Mouse (Mus musculus) hindbrain, postnatal 0 days (tissue): ENCODE results near the gene Cmklr1. TPM values are rescaled to one million over a fixed set of nuclear protein-coding genes. Genes with fewer than 3 reads are reported as not detected.

Experiments used
- ATAC-seq: fragments of 200-750 bp; cut with Nextera tagmentation; 2 replicates; pipeline ENCODE4 v1.8.0; 2017; ENCODE audit warnings: mild to moderate bottlenecking, moderate TSS enrichment, moderate library complexity
- DNase-seq: peaks from one replicate; pipeline ENCODE4 v3.0.0-alpha.2; 2015; ENCODE audit warnings: low spot score
- H3K27ac ChIP-seq: fragments of 300-500 bp; sonication (generic); 2 replicates; pipeline ENCODE4 v1.5.1; 2014; ENCODE audit warnings: mild to moderate bottlenecking
- H3K27me3 ChIP-seq: fragments of 300-500 bp; sonication (generic); 2 replicates; pipeline ENCODE4 v1.6.1; 2014; ENCODE audit warnings: low read length, mixed read lengths; ENCODE audit not compliant: insufficient read depth
- H3K36me3 ChIP-seq: fragments of 300-500 bp; sonication (generic); 2 replicates; pipeline ENCODE4 v1.6.1; 2014; ENCODE audit warnings: low read length, mixed read lengths; ENCODE audit not compliant: insufficient read depth
- H3K4me1 ChIP-seq: fragments of 300-500 bp; sonication (generic); 2 replicates; pipeline ENCODE4 v1.6.1; 2014; ENCODE audit warnings: antibody characterized with exemption, low read length, mixed read lengths; ENCODE audit not compliant: insufficient read depth
- H3K4me2 ChIP-seq: fragments of 300-500 bp; sonication (generic); 2 replicates; pipeline ENCODE4 v1.6.1; 2014; ENCODE audit warnings: low read depth, mild to moderate bottlenecking, low read length, moderate library complexity, mixed read lengths
- H3K4me3 ChIP-seq: fragments of 300-500 bp; sonication (generic); 2 replicates; pipeline ENCODE4 v1.5.1; 2014; ENCODE audit warnings: low read length
- H3K9ac ChIP-seq: fragments of 300-500 bp; sonication (generic); replicated peaks from 2 replicates; pipeline ENCODE4 v1.6.1; 2014; ENCODE audit warnings: mild to moderate bottlenecking, low read length, moderate library complexity, mixed read lengths
- H3K9me3 ChIP-seq: fragments of 300-500 bp; sonication (generic); 2 replicates; pipeline ENCODE4 v1.6.1; 2016; ENCODE audit warnings: low read length, mixed read lengths
- CTCF ChIP-seq: IDR thresholded peaks from 2 replicates; pipeline ENCODE4 v1.5.1; 2016; ENCODE audit warnings: antibody characterized with exemption, control low read depth, low read depth
- WGBS: fragments of 180-500 bp; shearing (Covaris S2); extraction: QIAGEN DNeasy Blood & Tissue Kit; methylation state at CpG from one replicate; pipeline ENCODE4 v1.1.7; 2014; 5-methylcytosine and 5-hydroxymethylcytosine counted together
- polyA plus RNA-seq: library from polyadenylated mRNA; unstranded; fragments of >200 nt; fragmentation: Nextera tagmentation; extraction: Ambion mirVana; gene quantifications from 2 replicates; pipeline ENCODE4 v1.2.1, GENCODE M21; 2015
- total RNA-seq: library from RNA; depleted of rRNA; stranded (reverse); fragments of >200 nt; gene quantifications from 2 replicates; pipeline ENCODE4 v1.2.3, GENCODE M21; 2014

Gene Cmklr1
- total and polyA plus RNA-seq, 2 experiments from 2014 or later, result 0.91 to 4.8 TPM

GRCm38 (mm10) chr5:113643107-113643848 is 6.9 kb downstream of the Cmklr1 start:
- H3K27me3 ChIP-seq, result no peaks in the 10 kb centered on the region

GRCm38 (mm10) chr5:113641066-113641465 is 9.2 kb downstream of the Cmklr1 start:
- H3K27ac ChIP-seq, result no peak overlapping the region
- ATAC-seq, result no peak

More at GRCm38 (mm10) chr5:113643107-113643848, 6.9 kb downstream of the Cmklr1 start:
- 35% methylated on average over 18 of the region's 18 CpGs for WGBS
- no peaks in the 10 kb centered on the region for H3K9me3 ChIP-seq
- peaks cover 6% of the 10 kb centered on the region; the same call in 1 of the 2 replicates for H3K4me1 ChIP-seq
- ATAC-seq, result peak; percentile 95
- no peak; the same call in 1 of the 2 replicates for TF ChIP-seq CTCF
- H3K36me3 ChIP-seq, result no peaks in the 10 kb centered on the region
- H3K27ac ChIP-seq, result peak overlapping the region; percentile 52; the same call in 1 of the 2 replicates
- H3K4me2 ChIP-seq, result peak overlapping the region; percentile 48
- peak; percentile 88 for DNase-seq
- H3K9ac ChIP-seq, result no peak overlapping the region; the same call in 1 of the 2 replicates
- H3K4me3 ChIP-seq, result no peak overlapping the region; the same call in 1 of the 2 replicates

GRCm38 (mm10) chr5:113639126-113639525 is 11.1 kb downstream of the Cmklr1 start:
- no peak for ATAC-seq
- Histone ChIP-seq H3K27me3 (no peaks in the 10 kb centered on the region), H3K4me1 (peaks cover 6% of the 10 kb centered on the region; the same call in 1 of the 2 replicates), H3K9me3 (no peaks in the 10 kb centered on the region), H3K36me3 (no peaks in the 10 kb centered on the region), H3K27ac (no peak overlapping the region), H3K9ac (no peak overlapping the region), H3K4me2 (no peak overlapping the region), H3K4me3 (no peak overlapping the region)
- DNase-seq, result no peak
- 77% methylated on average over 5 of the region's 5 CpGs for WGBS
- no peak for TF ChIP-seq CTCF

More at GRCm38 (mm10) chr5:113641066-113641465, 9.2 kb downstream of the Cmklr1 start:
- Histone ChIP-seq H3K36me3 (no peaks in the 10 kb centered on the region), H3K9me3 (no peaks in the 10 kb centered on the region), H3K9ac (no peak overlapping the region), H3K4me1 (peaks cover 6% of the 10 kb centered on the region; the same call in 1 of the 2 replicates), H3K4me2 (no peak overlapping the region), H3K4me3 (no peak overlapping the region), H3K27me3 (no peaks in the 10 kb centered on the region)
- TF ChIP-seq CTCF, result no peak
- DNase-seq, result no peak
- 55% methylated on average over 6 of the region's 6 CpGs for WGBS

- Histone ChIP-seq H3K27ac (no peak overlapping the region), H3K4me2 (no peak overlapping the region), H3K9me3 (no peaks in the 10 kb centered on the region), H3K9ac (no peak overlapping the region), H3K4me3 (no peak overlapping the region), H3K27me3 (no peaks in the 10 kb centered on the region), H3K36me3 (no peaks in the 10 kb centered on the region), H3K4me1 (peaks cover 2% of the 10 kb centered on the region; the same call in 1 of the 2 replicates)
- WGBS, result 79% methylated on average over 12 of the region's 12 CpGs
- no peak for TF ChIP-seq CTCF
- ATAC-seq, result no peak
- DNase-seq, result no peak
Observed at GRCm38 (mm10) chr5:113638055-113638454, 12.2 kb downstream of the Cmklr1 start.

- WGBS, result 64% methylated on average over 4 of the region's 4 CpGs
- peak overlapping the region; percentile 59; the same call in 1 of the 2 replicates for H3K27ac ChIP-seq
- no peak overlapping the region for H3K4me3 ChIP-seq
- DNase-seq (peak; percentile 75), ATAC-seq (peak; percentile 80)
- H3K36me3 ChIP-seq, result no peaks in the 10 kb centered on the region
- no peaks in the 10 kb centered on the region for H3K9me3 ChIP-seq
- TF ChIP-seq CTCF, result no peak
- H3K9ac ChIP-seq, result no peak overlapping the region
- no peaks in the 10 kb centered on the region; the same call in 1 of the 2 replicates for H3K4me1 ChIP-seq
- H3K4me2 ChIP-seq, result no peak overlapping the region
- no peaks in the 10 kb centered on the region for H3K27me3 ChIP-seq
Observed at GRCm38 (mm10) chr5:113637631-113638030, 12.6 kb downstream of the Cmklr1 start.

- Histone ChIP-seq H3K9me3 (no peaks in the 10 kb centered on the region), H3K27ac (no peak overlapping the region), H3K4me2 (no peak overlapping the region), H3K4me1 (no peaks in the 10 kb centered on the region; the same call in 1 of the 2 replicates), H3K9ac (no peak overlapping the region), H3K36me3 (no peaks in the 10 kb centered on the region), H3K4me3 (no peak overlapping the region), H3K27me3 (no peaks in the 10 kb centered on the region)
- no peak for TF ChIP-seq CTCF
- 82% methylated on average over 15 of the region's 15 CpGs for WGBS
- ATAC-seq, result no peak
- DNase-seq, result no peak
Observed at GRCm38 (mm10) chr5:113635861-113636565, 14.2 kb downstream of the Cmklr1 start.
